Mouse (Mus musculus): Measurements from ENCODE around the gene Mreg.

Gene Mreg

GRCm38 (mm10) chr1:72123434-72124297 is 88.4 kb downstream of the Mreg start:
- peak; percentile 90 for DNase-seq (ENCODE audit: low read depth, low spot score)

GRCm38 (mm10) chr1:72121608-72122185 is 90.4 kb downstream of the Mreg start:
- no peak for DNase-seq (ENCODE audit: low read depth, low spot score)

- no peak for DNase-seq (ENCODE audit: low read depth, low spot score)
Measured at GRCm38 (mm10) chr1:72119981-72120380, 92.1 kb downstream of the Mreg start.

GRCm38 (mm10) chr1:72114206-72114605 is 97.9 kb downstream of the Mreg start:
- peak; percentile 68 for DNase-seq (ENCODE audit: low read depth, low spot score)

Measured in 3T3-L1 (cell line).